Mouse (Mus musculus) right cerebral cortex, postnatal 10 days (tissue): ENCODE data around the gene Cc2d1a.

Experiments
- DNase-seq, 2 experiments: peaks; one replicate each; pipeline ENCODE4 v3.0.0; 2021; ENCODE audit warnings: low spot score in 2 of 2

Gene Cc2d1a

DNA sequence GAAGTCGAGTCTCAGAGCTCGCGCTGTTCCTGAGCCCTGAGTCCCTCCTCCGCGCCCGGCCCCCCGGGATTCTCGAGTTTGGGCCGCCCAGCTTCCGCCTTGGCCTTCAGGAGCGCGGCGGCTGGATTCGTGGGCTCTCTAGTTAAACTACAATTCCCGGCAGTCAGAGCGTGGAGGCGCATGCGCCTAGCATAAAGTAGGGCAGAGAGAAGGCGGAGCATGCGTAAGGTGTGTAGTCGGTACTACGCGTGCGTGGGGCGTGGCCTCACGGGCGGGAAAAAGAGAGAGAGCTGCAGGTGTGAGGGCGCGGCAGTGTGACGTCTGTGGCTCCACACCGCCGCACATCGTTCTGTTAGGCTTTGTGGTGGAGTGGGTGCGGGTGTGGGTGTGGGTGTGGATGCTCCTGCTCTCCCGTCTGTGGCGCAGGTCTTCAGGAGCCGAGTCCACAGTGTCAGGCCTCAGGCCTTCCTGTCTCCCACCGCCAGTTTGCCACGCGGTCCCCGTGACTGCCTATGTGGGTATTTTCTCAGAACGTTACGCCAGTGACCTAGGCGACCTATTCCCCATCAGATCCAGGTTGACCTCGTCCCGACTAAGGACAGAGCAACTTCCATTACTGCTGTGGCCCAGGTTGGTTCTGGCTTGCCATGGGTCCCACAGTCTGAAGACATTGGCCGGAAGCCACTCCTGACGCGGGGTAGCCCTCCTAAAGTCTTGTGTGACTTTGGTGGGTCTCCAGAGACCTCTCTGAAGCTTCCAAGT, at the start of gene Cc2d1a, which contains the start of gene 4930432K21Rik:
Cc2d1a (minus strand) TSS at position 168 of the 762 bp plus-strand sequence.
4930432K21Rik (plus strand) TSS at position 257 of the 762 bp plus-strand sequence.
- peak; percentile 97 to 98 for DNase-seq

DNA sequence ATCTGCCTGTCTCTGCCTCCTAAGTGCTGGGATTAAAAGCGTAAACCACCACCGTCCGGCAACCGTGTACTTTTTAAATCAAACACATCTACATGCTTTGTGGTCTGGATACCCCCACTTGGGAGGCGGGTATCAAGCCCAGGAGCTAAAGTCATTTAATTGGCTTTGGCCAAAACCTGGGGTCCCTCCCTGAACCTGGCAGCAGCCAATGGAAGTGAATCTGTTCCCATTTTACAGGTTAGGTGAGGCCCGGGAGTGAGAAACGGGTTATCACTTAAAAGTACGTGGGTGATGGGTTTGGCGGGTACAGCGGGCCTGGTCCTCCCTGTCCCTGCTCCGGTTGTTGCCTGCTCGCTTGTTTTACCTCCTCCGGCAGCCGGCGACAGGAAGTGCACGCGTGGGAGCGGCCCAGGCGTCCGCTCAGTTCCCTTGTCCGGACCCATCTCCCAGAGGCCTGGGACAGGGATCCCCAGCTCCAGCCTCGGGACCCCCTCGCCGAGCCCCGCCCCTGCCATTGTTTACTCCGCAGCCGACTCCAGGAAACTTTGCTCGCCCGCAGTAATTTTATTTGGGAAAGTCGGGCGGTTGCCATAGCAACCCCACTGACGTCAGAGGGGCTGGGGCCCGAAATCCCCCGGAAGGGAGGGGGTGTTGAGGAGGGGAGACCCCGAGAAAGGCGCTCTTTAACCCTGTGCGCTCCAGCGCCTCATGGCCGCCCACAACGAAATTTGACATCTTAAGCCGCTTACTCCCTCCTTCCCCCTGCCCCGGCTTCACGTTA, 49.6 kb upstream of the Cc2d1a start:
- peak; percentile 92 for DNase-seq

DNA sequence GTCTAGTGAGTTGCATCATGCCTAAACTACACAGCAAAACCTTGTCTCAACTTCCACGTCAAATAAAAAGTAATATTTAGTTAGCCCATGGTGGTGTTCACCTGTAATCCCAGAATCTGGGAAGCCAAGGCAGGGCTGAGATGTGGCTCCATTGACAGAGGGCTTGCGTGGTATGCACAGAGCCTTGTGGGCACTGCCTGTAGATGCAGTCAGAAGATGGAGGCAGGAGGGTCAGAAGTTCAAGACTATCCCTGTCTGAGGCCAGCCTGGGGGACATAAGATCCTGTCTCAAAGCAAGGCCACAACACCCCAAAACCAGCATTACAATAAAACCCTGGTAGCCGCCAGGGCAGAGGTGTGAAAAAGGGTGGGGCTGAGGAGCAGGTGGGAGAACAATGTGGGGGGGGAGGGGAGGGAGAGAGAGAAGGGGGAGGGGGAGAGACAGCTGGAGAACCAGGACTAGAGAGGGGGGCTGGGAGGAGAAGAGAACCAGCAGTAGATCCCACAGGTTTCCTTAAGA, 46.5 kb upstream of the Cc2d1a start:
- DNase-seq = no peak

DNA sequence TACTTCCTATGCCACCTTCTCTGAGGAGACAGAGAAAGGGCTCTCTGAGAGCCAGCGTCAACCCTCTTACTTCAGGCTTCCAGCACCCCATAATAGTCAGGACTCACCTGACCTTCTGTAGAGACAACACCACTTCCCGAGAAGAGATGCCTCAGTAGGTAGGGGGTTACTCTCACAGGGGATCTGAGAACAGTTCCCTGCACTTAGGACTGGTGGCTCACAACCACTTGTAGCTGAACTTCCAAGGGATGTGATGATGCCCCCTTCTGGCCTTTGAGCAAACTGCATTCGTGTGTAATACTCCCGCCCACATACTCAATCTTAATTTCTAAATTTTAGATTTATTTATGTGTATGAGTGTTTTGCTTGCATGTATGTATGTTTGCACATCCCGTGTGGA, 45.8 kb upstream of the Cc2d1a start:
- DNase-seq = no peak

DNA sequence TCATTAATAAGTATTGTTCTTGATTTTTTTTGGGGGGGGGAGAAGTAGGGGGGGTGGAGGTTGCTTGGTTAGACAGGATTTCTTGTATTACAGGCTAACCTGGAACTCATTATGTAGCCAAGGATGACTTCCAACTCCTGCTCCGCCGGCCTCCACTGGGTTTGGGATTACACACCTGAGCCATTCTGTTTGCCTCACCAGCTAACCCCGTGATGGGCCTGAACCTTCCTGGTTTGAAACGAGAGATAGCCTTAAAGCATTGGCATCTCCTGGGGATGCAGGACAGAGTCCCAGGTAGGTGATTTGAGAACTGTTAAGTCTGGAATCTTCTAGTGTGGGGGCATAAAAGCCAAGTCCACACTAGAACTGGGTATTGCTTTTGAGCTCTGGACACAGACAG, 45.4 kb upstream of the Cc2d1a start:
- DNase-seq = no peak

DNA sequence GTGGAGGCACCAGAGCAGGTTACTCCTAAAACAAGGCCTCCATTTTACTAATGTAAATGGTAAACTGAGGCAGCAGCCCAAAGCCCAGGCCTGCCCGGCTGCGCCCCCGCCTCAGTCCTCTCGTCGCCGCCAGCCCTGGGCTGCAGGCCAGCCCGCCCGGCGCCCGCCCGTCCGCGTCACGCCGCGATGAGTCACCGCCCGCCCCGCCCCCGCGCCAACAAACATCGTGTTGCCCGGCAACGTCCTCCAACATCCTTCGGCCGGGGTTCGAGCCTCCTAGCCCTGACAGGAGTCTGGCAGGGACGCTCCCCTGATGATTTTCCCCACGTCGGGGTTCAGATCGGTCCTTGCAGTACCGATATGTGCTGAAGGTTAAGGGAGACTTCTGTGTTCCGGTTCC, 44.8 kb upstream of the Cc2d1a start:
- DNase-seq = peak; percentile 70 to 80

DNA sequence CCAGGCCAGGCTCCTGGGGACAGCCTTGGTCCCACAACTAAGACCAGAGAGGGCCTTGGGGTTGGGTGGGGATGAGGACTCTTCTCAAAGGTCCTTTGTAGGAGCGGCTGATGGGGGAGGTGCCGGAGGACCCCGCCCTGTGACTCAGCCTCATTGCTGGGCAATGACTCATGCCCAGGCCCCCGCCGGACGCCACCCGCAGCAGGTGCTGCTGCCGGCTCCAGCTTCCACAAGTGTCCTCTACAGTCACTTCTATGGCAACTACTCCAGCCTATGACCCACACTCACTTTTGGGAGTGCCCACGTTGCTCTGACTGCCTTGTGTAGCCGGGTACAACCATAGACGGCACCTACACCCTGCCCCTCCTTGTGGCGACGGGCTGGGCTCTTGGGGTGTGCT, 44.3 kb upstream of the Cc2d1a start:
- no peak for DNase-seq

DNA sequence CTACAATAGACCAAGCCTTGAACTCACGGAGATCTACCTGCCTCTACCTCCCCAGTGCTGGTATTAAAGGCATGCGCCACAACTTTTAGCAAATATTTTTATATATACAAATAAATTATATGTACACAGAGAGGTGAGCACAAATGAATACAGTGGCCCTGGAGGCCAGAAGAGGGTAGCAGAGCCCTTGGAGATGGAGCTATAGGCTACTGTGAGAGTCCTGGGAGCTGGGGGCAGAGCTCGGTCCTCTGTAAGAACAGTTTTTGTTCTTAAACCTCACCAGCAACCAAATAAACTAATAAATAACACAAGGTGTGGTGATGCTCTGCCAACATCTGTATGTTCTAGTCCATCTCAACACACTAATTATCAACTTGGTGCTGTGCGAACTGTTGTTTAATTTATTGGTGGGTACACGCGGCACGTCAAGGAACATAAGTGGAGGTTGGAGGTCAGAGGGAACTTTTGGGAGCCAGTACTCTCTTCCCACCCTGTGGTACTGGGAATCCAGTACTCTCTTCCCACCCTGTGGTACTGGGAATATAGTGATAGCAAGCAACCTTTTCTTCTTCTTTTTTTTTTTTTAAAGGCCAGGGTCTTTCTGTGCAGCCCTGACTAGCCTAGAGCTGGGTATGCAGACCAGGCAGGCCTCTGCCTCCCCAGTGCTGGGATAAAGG, 42.6 kb upstream of the Cc2d1a start:
- DNase-seq = no peak

DNA sequence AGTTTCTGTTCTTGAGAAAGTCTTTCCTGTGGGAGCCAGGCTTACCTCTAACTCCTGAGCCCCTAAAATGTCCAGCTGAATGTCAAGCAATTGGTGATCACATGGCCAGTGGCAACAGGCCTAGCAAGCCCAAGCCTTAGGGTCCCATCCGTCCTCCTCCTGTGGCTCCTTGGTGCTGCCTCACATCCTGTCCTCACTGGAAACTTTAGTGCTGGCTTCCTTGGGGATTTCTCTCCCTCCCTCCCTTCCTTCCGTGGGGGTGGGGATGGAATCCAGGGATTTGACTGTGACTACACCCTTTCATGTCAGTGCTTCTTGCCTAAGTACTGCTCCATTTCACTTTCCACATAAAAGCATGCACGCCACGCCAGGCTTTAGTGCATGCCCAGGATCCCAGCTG, 41.9 kb upstream of the Cc2d1a start:
- DNase-seq = no peak

DNA sequence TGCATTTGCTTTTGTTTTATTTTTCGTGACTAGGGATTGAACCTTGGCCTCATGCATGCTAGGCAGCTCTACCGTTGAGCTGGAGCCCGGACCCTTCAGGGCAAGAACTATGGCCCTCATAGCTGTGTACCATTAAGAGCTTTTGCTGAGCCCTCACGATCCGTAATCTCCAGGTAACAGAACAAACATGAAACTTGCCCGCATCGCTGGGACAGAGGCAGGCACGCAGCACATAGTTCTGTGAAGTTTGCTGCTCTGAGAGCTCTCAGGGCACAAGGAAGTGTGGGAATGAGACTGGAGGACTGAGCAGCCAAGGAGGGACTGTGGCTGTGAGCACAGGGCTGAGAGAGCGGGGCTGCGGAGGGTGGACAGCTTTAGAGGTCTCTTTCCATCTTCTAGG, 40.9 kb upstream of the Cc2d1a start:
- DNase-seq = no peak

DNA sequence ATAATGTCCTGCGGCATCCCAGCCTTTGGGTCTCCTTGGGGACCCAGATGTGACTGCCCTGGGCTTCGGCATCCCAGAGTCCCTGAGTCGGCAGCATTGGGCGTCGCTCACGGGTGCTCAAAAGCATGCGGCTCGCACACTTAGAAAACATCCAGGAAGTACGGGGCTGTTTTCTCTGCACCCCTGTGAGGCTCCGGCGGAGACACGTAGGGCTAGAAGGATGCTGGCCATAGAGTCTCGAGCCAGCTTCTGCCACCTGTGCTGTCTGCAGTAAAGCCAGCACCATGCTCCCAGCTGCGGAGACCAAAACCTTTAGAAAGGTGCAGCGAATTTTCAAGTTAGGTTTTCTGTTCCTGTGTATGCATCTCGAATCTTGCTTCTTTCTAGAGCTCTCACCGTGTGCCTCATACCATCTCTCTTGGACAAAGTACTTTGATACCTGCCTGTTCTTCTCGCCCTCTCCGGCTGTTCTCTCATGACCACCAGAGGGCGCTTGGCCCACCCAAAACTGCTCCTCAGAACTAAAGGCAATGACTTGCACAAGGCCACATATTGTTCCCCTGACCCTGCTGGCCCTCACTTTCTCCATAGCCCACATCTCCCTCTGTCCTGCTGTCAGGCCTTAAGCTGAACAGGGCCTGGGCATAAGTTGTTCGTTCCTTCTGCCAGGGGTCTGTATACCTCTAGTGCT, 39.5 kb upstream of the Cc2d1a start:
- DNase-seq = no peak

DNA sequence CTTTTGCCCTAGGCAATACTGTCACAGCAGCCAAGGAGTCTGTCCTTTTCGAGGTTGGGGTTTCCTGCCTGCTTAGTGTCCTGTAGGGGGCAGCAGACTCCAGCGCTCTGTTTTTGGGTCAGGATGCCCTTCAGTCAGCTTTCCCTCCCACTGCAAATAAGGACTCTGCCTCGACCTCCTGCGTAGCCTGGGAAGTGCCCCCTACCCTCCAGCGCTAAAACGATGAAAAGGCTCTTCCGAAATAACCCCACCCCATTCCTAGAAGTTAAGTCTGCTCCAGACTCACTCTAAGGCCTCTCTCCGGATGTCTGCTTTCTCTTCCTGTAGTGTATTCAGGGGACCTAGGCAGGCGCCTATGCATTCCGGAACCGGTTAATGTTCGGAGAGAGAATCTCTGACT, 38.8 kb upstream of the Cc2d1a start:
- peak; percentile 78 to 83 for DNase-seq

DNA sequence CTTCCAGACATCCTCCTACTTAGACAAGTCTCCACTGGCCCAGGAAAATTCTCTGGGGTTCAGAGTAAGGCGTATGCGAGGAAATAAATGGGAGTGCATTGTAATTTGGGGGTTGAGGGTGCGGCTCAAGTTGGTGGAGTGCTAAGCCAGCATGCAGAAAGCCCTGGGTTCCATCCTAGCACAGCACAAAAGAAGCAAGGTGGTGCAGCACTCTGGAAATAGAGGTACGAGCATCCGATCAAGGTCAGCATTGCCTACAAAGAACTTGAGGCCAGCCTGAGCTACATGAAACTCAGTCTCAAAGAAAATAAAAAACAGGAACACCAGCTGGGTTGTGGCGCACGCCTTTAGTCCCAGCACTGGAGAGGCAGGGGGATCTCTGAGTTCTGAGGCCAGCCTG, 37.4 kb upstream of the Cc2d1a start, which contains the start of gene Nanos3:
Nanos3 (minus strand) TSS at position 101 of the 400 bp plus-strand sequence.
- no peak for DNase-seq

DNA sequence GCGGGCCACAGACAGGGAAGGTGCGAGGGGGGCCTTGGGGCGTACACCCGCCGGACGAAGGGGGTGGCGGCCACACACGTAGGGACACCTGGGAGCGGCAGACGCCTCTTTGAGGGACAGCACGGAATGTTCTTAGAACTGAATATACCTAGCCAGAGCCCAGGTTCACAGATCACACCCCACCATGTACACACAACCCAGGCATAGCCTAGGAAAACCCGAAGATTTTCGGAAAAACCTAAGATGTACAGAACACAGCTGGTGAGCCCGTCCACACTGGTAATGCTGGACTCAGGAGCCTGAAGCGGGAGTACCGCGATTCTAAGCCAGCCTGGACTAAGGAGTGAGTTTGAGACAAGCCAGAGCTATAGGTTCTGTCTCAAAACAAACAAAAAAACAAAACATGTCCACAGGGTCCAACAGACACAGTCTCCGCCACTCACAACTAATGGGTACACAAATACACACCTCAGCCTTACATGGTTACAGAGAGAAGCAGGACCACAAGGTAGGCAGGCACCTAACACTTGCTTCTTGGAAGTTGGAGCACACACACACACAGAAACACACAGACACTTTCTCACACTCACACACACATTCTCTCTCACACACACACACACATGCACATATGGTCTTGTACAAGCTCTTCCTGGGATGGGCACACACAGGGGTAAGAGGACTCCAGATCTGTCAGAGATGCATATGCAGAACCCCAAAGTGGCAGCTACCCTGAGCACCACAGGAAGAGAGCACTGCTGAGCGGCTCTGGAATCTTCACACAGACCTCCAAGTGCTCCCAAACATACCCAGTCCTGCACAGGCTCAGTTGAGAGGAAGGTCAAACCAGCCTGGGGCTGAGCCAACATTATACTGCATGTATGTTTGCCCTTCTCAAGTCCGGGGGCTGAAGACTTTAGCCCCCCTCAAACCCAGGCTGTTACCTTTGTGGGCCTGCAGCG, 36.6 kb upstream of the Cc2d1a start:
- no peak for DNase-seq

DNA sequence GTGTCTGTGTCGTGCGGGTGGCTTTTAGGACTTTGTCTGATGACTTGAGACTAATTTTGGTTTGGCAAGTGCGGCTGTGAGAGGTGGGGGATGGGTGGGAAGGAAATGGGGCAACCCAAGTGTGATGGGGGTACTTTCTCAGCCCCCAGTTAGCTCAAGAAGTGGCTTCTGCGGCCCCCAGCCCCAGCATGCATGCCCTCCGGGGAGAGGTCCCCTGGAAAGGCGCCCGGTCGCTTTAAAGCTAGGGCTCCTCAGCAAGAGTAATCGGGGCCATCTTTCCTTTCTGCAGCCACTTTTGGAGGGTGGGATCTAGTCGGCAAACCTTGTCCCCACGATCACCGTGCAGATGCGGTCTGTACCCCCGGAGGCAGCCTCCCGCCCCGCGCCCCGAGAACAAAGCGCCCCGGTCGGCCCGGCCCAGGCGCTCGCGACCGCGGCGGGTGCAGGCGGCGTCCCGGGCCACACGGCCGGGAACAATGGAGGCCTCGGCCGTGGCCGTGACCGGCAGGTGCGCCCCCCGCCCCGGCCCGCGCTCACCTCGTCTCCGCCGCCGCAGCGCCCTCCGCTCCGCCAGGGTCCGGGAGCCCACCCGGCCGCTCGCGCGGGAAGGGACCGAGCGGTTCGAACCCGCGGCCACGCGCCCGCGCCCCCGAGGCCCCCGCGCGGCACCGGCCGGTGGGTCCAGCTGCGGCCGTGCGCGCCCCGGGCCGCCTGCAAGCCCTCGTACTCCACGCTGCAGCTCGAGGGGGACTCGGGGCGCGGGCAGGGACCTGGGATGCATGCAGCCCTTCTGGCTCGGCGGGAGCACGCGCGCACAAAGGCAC, 35.7 kb upstream of the Cc2d1a start:
- peak in 1 of 2 experiments; percentile 55 for DNase-seq

DNA sequence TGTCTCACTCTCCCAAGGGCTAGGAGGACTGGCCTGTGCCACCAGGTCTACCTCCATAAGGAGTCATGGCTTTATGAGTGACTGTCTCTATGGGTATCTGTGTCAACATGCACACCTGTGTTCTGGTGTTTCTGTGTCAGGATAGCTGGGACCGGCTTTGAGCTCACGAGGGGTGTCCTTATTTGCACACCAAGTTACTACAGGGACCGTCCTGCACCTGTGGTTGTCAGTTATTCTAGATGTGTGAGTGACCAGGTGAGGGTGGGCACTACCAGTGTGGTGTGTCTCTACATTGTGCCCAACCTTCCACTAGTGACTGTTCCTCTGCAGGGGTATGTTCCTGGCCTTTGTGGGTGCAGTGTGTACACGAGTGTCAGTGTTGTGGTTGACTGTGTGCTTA, 35.1 kb upstream of the Cc2d1a start:
- DNase-seq = no peak

DNA sequence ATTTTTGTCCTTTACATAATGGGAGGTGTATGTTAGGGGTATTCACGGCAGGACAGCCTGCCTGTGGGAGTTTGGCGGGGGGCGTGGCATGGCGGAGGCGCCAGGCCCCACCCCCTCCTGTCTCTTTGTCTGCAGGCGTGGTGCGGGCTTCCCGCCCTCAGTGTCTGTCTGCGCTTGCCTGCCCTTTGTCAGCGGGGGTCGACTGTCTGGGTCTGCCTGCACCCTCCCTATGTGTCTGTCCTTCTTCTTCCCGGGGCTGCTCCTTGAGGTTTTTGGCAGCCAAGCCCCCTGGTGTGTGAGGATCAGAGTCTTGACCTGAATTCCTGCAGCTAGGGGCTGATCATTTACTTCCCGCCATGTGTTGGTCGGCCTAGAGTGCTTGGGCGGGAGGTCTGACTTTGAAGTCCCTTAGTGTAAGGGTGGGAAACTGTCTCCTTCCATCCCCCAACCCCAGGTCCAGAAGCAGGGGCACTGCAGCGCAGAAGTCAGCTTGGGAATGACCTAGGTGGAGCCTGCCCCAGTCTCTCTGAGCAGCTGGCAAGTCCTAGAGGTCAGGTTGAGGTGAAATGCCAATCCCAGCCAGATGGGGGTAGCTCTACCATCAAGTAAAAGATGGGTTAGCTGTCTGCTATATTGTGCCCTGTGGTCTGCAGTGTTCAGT, 32.9 kb upstream of the Cc2d1a start:
- peak in 1 of 2 experiments; percentile 61 for DNase-seq

DNA sequence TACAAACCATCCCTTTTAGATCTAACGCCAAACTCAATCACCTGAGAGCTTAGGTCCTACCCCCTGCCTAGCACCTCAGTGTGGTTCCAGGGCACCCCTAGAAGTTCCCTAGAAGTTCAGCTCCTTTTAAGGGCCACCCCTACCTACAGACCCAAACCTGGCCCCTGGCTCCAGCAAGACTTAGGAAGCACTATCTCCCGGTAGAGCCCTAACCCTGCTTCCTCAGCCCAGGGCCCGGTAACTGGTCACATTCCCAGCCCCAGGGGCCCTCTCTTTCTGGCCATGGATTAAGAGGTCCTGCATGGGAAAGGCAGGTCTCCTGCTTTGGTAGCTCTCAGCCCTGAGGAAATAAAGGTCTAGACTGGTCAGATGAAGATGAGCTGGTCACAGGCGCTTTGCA, 32.2 kb upstream of the Cc2d1a start:
- DNase-seq = no peak

DNA sequence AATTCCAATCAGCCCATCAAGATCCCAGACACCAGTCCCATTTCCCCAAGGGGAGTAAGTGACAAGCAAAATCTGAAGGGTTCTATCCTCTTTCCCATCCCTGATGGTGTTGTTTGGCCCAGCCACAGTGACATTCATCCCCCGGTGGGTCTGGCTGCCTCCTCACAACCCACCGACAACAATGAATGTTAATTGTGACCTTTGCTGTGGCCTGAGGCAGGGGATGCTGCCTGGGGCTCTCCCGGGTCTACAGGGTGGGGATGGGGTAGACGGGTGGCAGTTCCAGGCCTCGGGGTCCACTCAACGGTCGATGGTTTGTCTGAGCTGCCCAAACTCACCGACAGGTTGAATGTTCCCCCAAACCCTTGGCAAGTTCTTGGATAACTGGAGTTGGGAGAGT, 30.9 kb upstream of the Cc2d1a start:
- no peak for DNase-seq
